Mouse (Mus musculus): ENCODE results near the gene Ncln.
A peak's percentile ranks its signal among the peaks of the same experiment; 100 is the strongest.

Ncln gene

GRCm38 (mm10) chr10:81496264-81496901 lies at the start of gene Ncln:
Gene Ncln (minus strand): TSS chr10:81496392.
- DNase-seq: peak; percentile 98

GRCm38 (mm10) chr10:81545161-81545747 lies 49.1 kb upstream of the Ncln start, which contains the start of gene Gna11:
Gene Gna11 (minus strand): TSS chr10:81545190.
- DNase-seq: peak; percentile 99

DNA sequence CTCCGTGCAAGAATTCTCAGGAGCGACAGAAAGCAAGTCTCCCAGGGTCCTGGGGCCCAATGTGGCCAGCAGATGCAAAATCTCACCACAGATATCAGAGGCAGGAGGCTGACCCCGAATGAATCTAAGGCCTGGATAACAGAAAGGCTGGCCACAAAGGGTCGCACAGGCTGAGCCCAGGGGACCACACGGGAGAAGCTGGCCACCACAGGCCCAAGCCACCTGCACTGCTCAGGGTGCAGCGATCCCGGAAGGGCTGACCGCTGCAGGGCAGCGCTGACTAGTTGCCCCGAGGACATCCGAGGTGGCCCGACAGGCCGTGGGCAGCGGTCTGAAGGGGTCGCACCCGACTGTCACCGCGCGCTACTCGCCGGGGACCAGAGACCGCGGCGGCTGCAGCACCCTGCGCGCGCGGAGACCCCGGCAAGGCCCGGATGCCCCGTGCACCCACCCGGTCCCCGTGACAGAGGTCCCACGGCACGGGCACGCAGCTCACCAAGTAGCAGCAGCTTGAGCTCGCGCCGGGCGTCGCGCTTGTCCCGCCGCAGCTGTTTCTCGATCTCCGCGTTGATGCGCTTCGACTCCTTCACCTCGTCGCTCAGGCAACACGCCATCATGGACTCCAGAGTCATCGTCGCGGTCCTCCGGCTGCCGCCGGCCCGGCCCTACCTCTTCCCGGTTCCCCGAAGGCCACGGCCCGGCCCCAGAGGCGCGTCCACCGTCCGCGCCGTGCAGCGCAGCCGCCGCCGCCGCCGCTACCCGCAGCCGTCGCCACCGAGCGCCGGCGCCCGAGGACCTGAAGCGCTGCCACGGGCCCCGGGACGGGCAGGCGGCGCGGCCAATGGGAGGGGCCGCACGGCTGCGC lies 48.3 kb upstream of the Ncln start:
- peak; percentile 55 for DNase-seq

DNA sequence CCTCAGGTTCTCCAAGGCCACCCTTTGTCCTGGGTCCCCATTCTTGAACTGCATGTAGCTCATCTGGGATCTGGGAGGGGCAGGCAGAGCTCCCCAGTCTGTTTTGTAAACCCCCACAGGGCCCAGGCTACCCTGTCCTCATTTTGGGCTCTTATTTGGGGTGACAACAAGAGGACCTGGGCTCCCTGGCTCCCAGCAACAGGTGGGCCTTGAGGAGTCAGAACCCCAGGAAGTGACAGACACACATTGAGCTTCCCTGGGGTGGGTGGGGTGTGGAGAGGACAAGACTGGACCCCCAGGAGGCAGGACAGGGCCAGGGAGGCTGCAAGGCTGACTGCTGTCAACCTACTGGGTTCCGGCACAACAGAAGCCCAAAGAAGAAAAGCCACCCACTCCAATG lies 47.4 kb upstream of the Ncln start:
- peak; percentile 71 for DNase-seq

DNA sequence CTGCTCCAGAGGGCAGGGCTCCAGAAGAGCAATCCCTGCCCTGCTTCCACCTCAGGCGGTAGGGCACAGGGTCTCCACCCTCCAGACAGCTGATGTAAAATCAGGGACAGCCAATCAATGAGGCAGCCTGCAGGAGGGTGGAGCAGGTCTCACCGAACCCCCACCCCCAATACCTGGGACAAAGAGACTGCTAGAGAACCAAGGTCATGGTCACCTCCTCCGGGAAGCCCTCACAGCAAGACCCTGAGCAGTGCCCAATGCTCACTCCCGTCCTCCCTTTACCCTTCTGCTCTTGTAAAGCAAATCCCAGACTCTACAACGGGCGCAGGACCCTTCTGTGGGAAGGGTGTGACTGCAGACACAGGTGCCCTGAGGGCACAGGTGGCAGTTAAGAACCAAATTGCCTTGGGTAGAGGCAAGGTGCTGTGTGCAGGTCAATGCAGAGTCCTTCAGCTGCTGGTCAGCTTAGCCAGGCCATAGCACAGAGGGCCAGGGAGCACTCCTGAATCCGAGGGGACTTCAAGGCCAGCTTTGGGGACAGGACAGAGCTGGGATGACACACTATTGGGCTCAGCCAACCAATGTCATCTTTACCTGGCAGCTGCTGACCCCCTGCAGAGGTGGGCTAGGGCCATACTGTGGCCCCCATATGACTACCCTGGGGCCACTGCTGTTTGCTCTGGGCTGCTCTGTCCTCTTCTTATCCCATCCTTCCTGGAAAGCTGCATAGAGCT lies 46.7 kb upstream of the Ncln start:
- peak; percentile 57 for DNase-seq

DNA sequence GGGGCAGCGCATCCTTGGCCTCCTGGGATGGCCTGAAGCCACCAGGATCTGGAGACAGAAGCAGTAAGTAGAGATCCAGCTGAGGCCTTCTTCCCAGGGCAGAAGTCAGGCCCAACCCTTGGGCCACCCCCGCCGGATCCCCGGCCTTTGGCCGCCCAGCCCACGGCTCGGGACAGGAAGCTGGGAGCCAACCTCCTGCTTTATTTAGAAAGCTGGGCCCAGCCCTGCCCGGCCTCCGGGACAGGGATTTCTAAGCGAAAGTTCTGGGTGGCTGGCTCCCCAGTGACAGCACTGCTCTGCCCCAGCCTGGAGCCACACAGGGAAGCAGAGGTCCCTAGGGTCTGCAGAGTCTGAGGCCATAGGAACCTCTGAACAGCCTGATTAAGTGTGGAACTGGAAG lies 45.6 kb upstream of the Ncln start:
- DNase-seq: no peak

DNA sequence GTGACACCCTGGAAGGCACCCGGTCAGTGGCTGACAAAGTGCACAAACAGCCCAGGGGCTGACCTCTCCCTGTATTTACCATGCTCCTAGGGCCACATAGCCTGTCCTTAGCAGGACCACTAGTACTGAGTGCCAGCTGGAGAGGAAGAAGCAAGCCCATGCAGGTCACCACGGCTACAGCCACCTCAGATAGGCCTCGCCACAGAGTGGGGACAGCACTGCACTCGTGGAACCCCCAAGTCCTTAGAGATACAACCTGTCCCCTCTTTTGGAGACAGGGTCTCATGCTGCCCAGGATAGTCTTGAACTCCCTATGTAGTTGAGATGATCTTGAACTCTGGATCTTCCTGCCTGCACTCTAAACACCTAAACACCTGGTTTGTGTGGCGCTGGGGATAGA lies 45.2 kb upstream of the Ncln start:
- no peak for DNase-seq

DNA sequence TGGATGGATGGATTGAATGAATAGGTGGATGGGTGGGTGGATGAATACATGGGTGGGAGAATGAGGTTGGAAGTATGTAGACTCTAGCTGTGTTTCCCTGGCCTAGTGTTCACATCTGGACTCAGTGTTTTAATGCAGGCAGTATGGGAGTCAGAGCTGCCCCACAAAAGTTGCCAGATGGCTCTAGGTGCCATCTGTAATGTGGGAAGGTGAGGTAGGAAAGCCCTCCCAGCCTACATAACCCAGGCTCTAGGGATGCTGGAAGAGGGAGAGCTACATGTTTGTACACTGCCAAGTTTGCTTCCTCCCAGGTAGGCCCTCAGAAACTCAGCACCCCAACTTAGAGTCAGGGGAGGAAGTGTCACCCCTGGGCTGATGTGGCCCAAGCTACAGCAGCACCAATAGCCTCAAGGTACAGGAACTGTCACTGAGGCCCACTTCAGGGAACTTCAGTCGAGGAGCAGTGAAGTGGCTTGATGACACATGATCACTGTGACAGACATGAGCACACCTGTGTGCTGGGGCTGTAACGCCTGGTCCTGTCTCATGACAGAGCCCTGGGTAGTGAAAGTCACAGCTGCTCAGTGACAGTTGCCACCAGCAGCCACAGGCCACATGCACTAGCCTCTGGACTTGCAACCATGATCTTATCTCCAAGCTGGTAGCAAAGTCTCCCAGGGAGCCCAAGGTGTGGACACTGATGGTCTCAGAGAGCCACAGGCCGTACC lies 42.3 kb upstream of the Ncln start:
- DNase-seq: no peak

GRCm38 (mm10) chr10:81537429-81537828 lies 41.2 kb upstream of the Ncln start:
- no peak for DNase-seq

GRCm38 (mm10) chr10:81536734-81537133 lies 40.5 kb upstream of the Ncln start:
- no peak for DNase-seq

GRCm38 (mm10) chr10:81534826-81535225 lies 38.6 kb upstream of the Ncln start:
- no peak for DNase-seq

DNA sequence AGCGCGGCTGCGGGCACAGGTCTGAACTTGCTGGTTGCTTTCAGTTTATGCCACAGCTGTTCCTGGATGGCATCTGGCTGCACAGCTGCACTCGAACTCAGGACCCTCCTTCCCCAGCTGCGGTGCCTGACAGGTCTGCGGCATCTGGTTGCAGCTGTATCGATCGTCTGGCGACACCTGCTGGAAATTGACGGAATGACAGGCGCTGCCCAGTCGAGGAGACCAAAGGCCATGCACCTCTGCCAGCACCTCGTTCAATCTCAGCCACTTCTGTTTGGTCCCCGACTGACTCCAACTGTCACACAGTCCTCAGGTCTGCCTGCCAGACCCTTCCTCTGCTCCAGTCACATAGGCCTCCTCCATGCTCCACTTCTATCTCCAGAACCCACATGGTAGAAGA lies 30.6 kb upstream of the Ncln start:
- peak; percentile 69 for DNase-seq

DNA sequence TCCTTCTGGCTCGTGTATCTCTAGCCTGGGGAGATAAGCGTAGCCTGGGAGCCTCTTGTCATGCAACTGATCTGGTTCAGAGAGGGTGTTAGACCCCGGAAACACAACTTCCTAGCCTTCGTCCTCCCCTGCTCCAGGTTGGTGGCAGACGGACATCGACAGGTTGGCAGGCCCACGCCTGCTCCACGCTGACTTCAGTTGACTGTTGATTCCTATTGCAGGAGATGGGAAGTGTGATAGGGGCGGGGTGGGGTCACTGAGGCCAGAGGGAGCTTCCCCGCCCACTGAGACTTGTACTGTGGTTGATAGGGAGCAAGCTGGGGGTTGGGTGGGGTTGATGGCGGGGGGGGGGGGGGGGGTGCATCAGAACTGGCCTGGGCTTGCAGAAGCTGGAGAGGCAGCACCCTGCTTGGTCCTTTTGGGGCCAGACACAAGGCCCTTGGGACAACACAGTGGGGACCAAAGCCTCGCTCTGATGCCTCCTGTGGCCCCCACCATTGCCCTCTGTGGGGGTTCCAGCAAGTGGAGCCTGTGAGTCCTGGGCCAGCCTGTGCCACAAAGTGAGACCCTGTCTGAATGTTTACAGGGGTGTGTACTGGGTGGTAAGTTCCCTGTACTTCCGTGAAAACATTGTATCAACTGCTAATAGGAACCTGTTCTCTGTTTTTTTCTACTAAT lies 29.0 kb upstream of the Ncln start:
- DNase-seq: no peak

DNA sequence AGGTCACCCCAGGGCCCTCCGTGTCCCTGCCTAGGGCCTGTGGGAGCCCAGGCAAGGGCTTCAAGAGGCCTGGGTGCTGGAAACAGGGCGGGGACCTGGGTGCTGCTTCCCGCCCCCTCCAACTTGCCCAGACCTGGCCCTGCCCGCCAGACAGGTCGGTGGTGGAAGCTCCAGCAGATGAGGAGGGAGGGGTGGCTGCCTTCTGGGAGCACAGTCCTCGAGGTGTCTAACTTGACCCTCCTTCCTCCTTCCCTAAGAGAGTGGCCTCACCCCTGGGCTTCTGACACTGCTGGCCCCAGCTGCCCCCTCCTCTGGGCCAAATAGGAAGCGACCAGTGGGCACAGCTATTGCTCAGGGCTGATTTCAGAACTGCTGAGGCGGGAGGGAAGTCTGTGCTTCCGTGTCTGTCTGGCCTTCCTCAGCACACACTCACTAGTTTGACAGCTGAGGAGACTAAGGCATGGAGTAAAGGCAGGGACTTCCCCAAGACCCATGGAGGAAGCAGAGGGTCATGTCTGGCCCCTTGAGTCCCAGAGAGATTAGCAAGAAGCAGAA lies 27.9 kb upstream of the Ncln start, which contains the start of gene Gna15:
Gene Gna15 (minus strand): TSS at position 175 of the 555 bp plus-strand sequence.
- no peak for DNase-seq

DNA sequence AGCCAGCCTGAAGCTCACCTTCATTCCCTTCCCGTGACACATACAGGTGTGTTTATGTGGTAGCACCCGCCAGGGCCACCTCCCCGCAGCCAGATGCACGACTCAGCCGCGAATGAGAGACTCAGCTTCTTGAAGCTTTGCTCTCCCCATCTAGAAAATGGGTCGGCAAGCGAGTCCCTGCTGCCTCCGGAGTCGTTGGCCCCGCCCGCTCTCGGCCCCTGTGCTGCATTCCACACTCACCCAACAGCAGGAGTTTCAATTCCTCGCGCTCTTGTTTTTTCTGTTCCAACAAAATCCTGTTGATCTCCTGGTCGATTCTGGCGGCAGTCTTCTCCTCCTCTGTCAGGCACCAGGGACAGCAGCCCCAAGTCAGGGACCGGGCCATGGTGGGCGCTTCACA lies 27.4 kb upstream of the Ncln start:
- DNase-seq: no peak

GRCm38 (mm10) chr10:81523142-81523541 lies 26.9 kb upstream of the Ncln start:
- no peak for DNase-seq

- no peak for DNase-seq
These were observed 23.8 kb upstream of the Ncln start for GRCm38 (mm10) chr10:81519978-81520365.

DNA sequence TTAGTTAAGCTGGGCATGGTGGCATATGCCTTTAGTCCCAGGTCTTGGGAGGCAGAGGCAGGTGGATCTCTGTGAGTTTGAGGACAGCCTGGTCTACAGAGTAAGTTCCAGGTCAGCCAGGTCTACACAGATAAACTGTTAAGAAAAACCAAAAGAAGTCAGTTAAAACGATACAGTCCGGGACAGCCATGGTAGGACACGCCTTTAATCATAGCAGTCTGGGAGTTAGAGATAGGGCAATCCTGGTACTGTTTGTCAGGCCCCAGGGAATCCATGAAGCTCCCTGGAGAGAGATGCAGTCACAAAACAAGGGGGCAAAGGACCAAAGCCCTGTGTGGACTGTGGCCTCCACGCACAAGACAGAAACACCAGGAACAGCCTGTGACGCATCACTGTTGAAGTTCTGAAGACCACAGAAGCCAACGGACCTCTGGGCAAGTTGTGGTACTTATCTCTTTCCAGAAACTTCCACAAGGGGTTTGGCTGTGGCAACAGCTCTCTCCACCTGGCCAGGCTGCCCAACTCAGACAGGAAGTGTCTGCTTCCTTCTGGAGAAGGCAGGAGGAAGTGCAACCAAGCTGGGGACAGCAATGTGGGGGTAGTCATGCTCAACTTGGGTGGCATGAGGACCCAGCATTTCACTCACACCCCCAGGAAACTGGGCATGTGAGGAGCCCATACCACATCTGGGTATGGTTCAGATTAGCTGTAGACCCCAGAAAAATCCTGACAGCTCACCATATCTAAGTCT lies 23.2 kb upstream of the Ncln start:
- DNase-seq: no peak

DNA sequence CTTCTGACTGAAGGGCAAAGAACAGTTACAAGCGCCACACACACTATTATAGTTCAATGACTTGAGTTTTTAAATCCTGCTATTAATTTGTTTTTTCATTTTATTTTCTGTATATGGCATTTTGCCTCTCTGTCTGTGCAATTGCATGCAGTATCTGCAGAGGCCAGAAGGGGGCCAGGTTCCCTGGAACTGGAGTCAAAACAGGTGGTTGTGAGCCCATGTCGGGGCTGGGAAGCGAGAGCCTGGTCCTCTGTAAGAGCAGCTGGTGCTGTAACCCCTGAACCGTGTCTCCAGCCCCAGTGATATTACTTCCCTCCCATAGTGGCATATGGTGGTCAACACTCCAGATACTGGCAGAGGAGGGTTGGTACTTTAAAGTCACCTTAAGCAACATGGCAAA lies 22.4 kb upstream of the Ncln start:
- DNase-seq: peak; percentile 65

- DNase-seq: no peak
These were observed 21.0 kb upstream of the Ncln start for GRCm38 (mm10) chr10:81517227-81517626.

DNA sequence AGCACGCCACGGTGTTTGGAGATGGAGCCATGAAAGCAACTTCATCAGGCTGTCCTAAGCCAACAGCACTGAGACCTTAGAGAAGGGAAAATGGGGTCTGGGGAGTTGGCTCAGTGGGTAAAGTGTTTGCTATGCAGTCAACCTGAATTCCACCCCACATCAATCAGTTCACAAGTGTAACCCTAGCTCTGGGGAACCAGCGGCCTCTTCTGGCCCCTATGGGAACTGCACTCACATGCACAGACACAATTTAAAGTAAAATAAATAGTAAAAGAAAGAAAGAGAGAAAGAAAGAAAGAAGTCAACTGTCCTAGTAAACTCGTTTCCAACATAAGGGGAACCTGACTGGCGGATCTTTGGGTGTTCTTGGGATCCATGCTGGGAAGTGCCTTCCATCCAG lies 17.6 kb upstream of the Ncln start:
- DNase-seq: no peak
